Mouse (Mus musculus) right cerebral cortex, adult 18-20 months (tissue): ENCODE data around the gene Cd52.
A peak's percentile ranks its signal among the peaks of the same experiment; 100 is the strongest.

Experiments
- DNase-seq: peaks from one replicate; pipeline ENCODE4 v3.0.0; 2022; ENCODE audit warnings: mixed read lengths

Cd52 gene

GRCm38 (mm10) chr4:134118126-134118800, 23.4 kb upstream of the Cd52 start:
- no peak for DNase-seq

- no peak for DNase-seq
These were observed 22.1 kb upstream of the Cd52 start for GRCm38 (mm10) chr4:134117012-134117411.

GRCm38 (mm10) chr4:134116501-134116900, 21.6 kb upstream of the Cd52 start:
- DNase-seq: no peak

- DNase-seq: no peak
These were observed 20.6 kb upstream of the Cd52 start for GRCm38 (mm10) chr4:134115215-134116144.

GRCm38 (mm10) chr4:134114038-134114437, 19.2 kb upstream of the Cd52 start:
- no peak for DNase-seq

GRCm38 (mm10) chr4:134113356-134113994, 18.6 kb upstream of the Cd52 start:
- no peak for DNase-seq

GRCm38 (mm10) chr4:134112403-134112802, 17.5 kb upstream of the Cd52 start:
- DNase-seq: no peak

GRCm38 (mm10) chr4:134110653-134111052, 15.8 kb upstream of the Cd52 start:
- no peak for DNase-seq

GRCm38 (mm10) chr4:134108196-134108595, 13.3 kb upstream of the Cd52 start:
- DNase-seq: no peak

GRCm38 (mm10) chr4:134107730-134108129, 12.8 kb upstream of the Cd52 start:
- DNase-seq: peak; percentile 90

- DNase-seq: no peak
These were observed 11.2 kb upstream of the Cd52 start for GRCm38 (mm10) chr4:134106105-134106504.

- DNase-seq: no peak
These were observed 7.8 kb upstream of the Cd52 start for GRCm38 (mm10) chr4:134102742-134103119.

GRCm38 (mm10) chr4:134101979-134102741, 7.3 kb upstream of the Cd52 start, which contains the start of gene Ubxn11:
Ubxn11 (plus strand) TSS chr4:134102570.
- DNase-seq: peak; percentile 95

- DNase-seq: no peak
These were observed 5.4 kb upstream of the Cd52 start for GRCm38 (mm10) chr4:134100245-134100644.

GRCm38 (mm10) chr4:134098628-134099027, 3.7 kb upstream of the Cd52 start:
- no peak for DNase-seq

- no peak for DNase-seq
These were observed 2.2 kb upstream of the Cd52 start for GRCm38 (mm10) chr4:134097015-134097608.

GRCm38 (mm10) chr4:134096120-134096519, 1.2 kb upstream of the Cd52 start:
- DNase-seq: no peak

- DNase-seq: no peak
These were observed 798 bp downstream of the Cd52 start for GRCm38 (mm10) chr4:134094004-134094564.

GRCm38 (mm10) chr4:134092382-134093288, 2.2 kb downstream of the Cd52 start:
- no peak for DNase-seq

GRCm38 (mm10) chr4:134091225-134091529, 3.7 kb downstream of the Cd52 start:
- no peak for DNase-seq
